Mouse (Mus musculus) lung, postnatal 0 days (tissue): Measurements from ENCODE around the gene Omt2b.
"Not testable (repeated sequence)": the region's sequence is repeated elsewhere in the genome, so short reads cannot be mapped to it uniquely, and the experiment has no call there.

Source experiments
- CTCF ChIP-seq: IDR thresholded peaks from 2 replicates; pipeline ENCODE4 v1.5.1; 2016; ENCODE audit warnings: antibody characterized with exemption, mild to moderate bottlenecking
- EP300 ChIP-seq: IDR thresholded peaks from 2 replicates; pipeline ENCODE4 v1.6.1; 2016; ENCODE audit warnings: antibody characterized with exemption, mild to moderate bottlenecking, control low read depth

DNA sequence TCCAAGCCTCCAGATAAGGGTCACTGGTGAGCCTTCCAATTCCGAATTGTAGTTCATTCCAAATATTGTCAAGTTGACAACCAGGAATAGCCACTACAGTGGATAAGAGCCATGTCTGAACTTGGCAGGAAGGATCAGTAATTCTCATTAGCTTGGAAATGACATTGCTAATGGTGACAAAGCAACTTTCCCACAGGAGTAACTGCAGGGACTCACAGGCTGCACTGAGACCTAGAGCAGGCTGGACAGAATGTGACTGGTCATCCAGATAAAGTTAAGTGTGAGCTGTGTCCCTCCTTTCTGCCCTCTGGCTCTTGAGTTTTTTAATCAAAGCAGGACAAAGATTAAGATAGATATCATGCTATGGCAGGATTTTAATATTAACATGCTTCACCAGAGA is 38.3 kb upstream of the Omt2b start:
- not testable (repeated sequence) for TF ChIP-seq CTCF, EP300
